Mouse (Mus musculus) lung, embryonic 14.5 days (tissue): ENCODE measurements at regions not wholly inside any gene's neighbourhood (a gene's known extent, or its start where the extent isn't known, plus 50 kb on each side); places are given as distances from the start of the nearest gene placed in this dataset.
"Not testable (repeated sequence)": the region's sequence is repeated elsewhere in the genome, so short reads cannot be mapped to it uniquely, and the experiment has no call there.

Source experiments
- ATAC-seq: fragments of 200-750 bp; cut with Nextera tagmentation; 2 replicates; pipeline ENCODE4 v1.8.0; 2017; ENCODE audit warnings: mild to moderate bottlenecking, moderate TSS enrichment, moderate library complexity; ENCODE audit not compliant: insufficient read depth
- DNase-seq: peaks from one replicate; pipeline ENCODE4 v3.0.0-alpha.2; 2015
- H3K27ac ChIP-seq: fragments of 300-500 bp; sonication (generic); 2 replicates; pipeline ENCODE4 v1.5.1; 2014; ENCODE audit warnings: low read depth, mild to moderate bottlenecking, moderate library complexity
- H3K27me3 ChIP-seq: fragments of 300-500 bp; sonication (generic); 2 replicates; pipeline ENCODE4 v1.6.1; 2014; ENCODE audit warnings: low read length, control low read depth; ENCODE audit not compliant: insufficient read depth
- H3K36me3 ChIP-seq: fragments of 300-500 bp; sonication (generic); 2 replicates; pipeline ENCODE4 v1.6.1; 2014; ENCODE audit warnings: control low read depth; ENCODE audit not compliant: insufficient read depth
- H3K4me1 ChIP-seq: fragments of 300-500 bp; sonication (generic); 2 replicates; pipeline ENCODE4 v1.6.1; 2014; ENCODE audit warnings: antibody characterized with exemption, control low read depth; ENCODE audit not compliant: insufficient read depth
- H3K4me2 ChIP-seq: fragments of 300-500 bp; sonication (generic); 2 replicates; pipeline ENCODE4 v1.6.1; 2014; ENCODE audit warnings: mild to moderate bottlenecking
- H3K4me3 ChIP-seq: fragments of 300-500 bp; sonication (generic); 2 replicates; pipeline ENCODE4 v1.5.1; 2014; ENCODE audit warnings: low read depth, low read length
- H3K9ac ChIP-seq: fragments of 300-500 bp; sonication (generic); 2 replicates; pipeline ENCODE4 v1.6.1; 2014
- H3K9me3 ChIP-seq: fragments of 300-500 bp; sonication (generic); 2 replicates; pipeline ENCODE4 v1.6.1; 2016; ENCODE audit warnings: low read depth, low read length, control low read depth
- CTCF ChIP-seq: IDR thresholded peaks from 2 replicates; pipeline ENCODE4 v1.5.1; 2016; ENCODE audit warnings: antibody characterized with exemption, low read depth
- WGBS: fragments of 180-500 bp; shearing (Covaris S2); extraction: QIAGEN DNeasy Blood & Tissue Kit; methylation state at CpG from one replicate; pipeline ENCODE4 v1.1.7; 2014; 5-methylcytosine and 5-hydroxymethylcytosine counted together

- no peak overlapping the region for H3K4me2 ChIP-seq
- ATAC-seq (no peak), DNase-seq (no peak)
- no peak overlapping the region for H3K9ac ChIP-seq
- TF ChIP-seq CTCF = no peak
- H3K4me3 ChIP-seq = no peak overlapping the region
- no peaks in the 10 kb centered on the region for H3K4me1 ChIP-seq
- no peak overlapping the region for H3K27ac ChIP-seq
- no peaks in the 10 kb centered on the region for H3K36me3 ChIP-seq
- 81% methylated on average over 8 of the region's 8 CpGs for WGBS
- peaks cover 4% of the 10 kb centered on the region; the same call in 1 of the 2 replicates for H3K9me3 ChIP-seq
- H3K27me3 ChIP-seq = no peaks in the 10 kb centered on the region
Observed at GRCm38 (mm10) chr8:34651750-34652149, 540.2 kb upstream of the Gm10131 start.

GRCm38 (mm10) chr8:34628221-34628620 lies 516.7 kb upstream of the Gm10131 start:
- not testable (repeated sequence) for H3K9me3 ChIP-seq, H3K4me2 ChIP-seq, H3K4me3 ChIP-seq, ATAC-seq, H3K27me3 ChIP-seq, H3K4me1 ChIP-seq, H3K27ac ChIP-seq, H3K9ac ChIP-seq, DNase-seq, H3K36me3 ChIP-seq
- 95% methylated on average over 2 of the region's 2 CpGs for WGBS

- no peak for ATAC-seq
- H3K36me3 ChIP-seq = no peaks in the 10 kb centered on the region
- H3K4me3 ChIP-seq = no peak overlapping the region
- no peak for TF ChIP-seq CTCF
- no peak overlapping the region for H3K27ac ChIP-seq
- H3K9ac ChIP-seq = no peak overlapping the region
- no peaks in the 10 kb centered on the region for H3K4me1 ChIP-seq
- H3K27me3 ChIP-seq = no peaks in the 10 kb centered on the region
- no peak overlapping the region for H3K4me2 ChIP-seq
- no peak for DNase-seq
- H3K9me3 ChIP-seq = no peaks in the 10 kb centered on the region
- 79% methylated on average over 10 of the region's 10 CpGs for WGBS
Observed at GRCm38 (mm10) chr8:34625670-34626069, 514.1 kb upstream of the Gm10131 start.

GRCm38 (mm10) chr8:34623783-34624182 lies 512.2 kb upstream of the Gm10131 start:
- Histone ChIP-seq H3K4me2 (no peak overlapping the region), H3K9ac (no peak overlapping the region), H3K9me3 (no peaks in the 10 kb centered on the region), H3K4me1 (no peaks in the 10 kb centered on the region), H3K27ac (no peak overlapping the region), H3K4me3 (no peak overlapping the region), H3K36me3 (no peaks in the 10 kb centered on the region), H3K27me3 (no peaks in the 10 kb centered on the region)
- no peak for ATAC-seq
- 62% methylated on average over 7 of the region's 7 CpGs for WGBS
- no peak for DNase-seq
- no peak for TF ChIP-seq CTCF

GRCm38 (mm10) chr8:34622177-34623114 lies 510.9 kb upstream of the Gm10131 start:
- DNase-seq (no peak), ATAC-seq (no peak)
- no peaks in the 10 kb centered on the region for H3K4me1 ChIP-seq
- 64% methylated on average over 25 of the region's 25 CpGs for WGBS
- TF ChIP-seq CTCF = no peak
- H3K27me3 ChIP-seq = no peaks in the 10 kb centered on the region
- no peak overlapping the region for H3K9ac ChIP-seq
- no peak overlapping the region for H3K27ac ChIP-seq
- no peaks in the 10 kb centered on the region for H3K36me3 ChIP-seq
- H3K9me3 ChIP-seq = no peaks in the 10 kb centered on the region
- no peak overlapping the region for H3K4me2 ChIP-seq
- H3K4me3 ChIP-seq = no peak overlapping the region

GRCm38 (mm10) chr8:34618046-34618445 lies 506.5 kb upstream of the Gm10131 start:
- Histone ChIP-seq H3K27me3 (no peaks in the 10 kb centered on the region), H3K9ac (no peak overlapping the region), H3K36me3 (no peaks in the 10 kb centered on the region), H3K4me2 (no peak overlapping the region), H3K4me1 (no peaks in the 10 kb centered on the region), H3K9me3 (no peaks in the 10 kb centered on the region), H3K27ac (no peak overlapping the region), H3K4me3 (no peak overlapping the region)
- WGBS = 20% methylated on average over 4 of the region's 5 CpGs
- ATAC-seq (no peak), DNase-seq (no peak)
- no peak for TF ChIP-seq CTCF

- Histone ChIP-seq H3K9me3 (no peaks in the 10 kb centered on the region), H3K4me1 (no peaks in the 10 kb centered on the region), H3K27ac (no peak overlapping the region), H3K4me2 (no peak overlapping the region), H3K27me3 (no peaks in the 10 kb centered on the region), H3K36me3 (no peaks in the 10 kb centered on the region), H3K9ac (no peak overlapping the region), H3K4me3 (no peak overlapping the region)
- DNase-seq = no peak
- WGBS = 71% methylated on average over 4 of the region's 4 CpGs
- no peak for ATAC-seq
- no peak for TF ChIP-seq CTCF
Observed at GRCm38 (mm10) chr8:34614987-34615386, 503.4 kb upstream of the Gm10131 start.
